Mouse (Mus musculus) ES-Bruce4 (cell line): Measurements from ENCODE around the gene Herc2. TPM values are rescaled to one million over a fixed set of nuclear protein-coding genes. Genes with fewer than 3 reads are reported as not detected.

Source experiments
- H3K27ac ChIP-seq: 2 replicates; pipeline ENCODE4 v1.5.1; 2012; ENCODE audit warnings: low read length, inconsistent platforms; ENCODE audit not compliant: insufficient read depth
- H3K27me3 ChIP-seq: 2 replicates; pipeline ENCODE4 v1.6.1; 2012; ENCODE audit warnings: mild to moderate bottlenecking, low read length, inconsistent platforms; ENCODE audit not compliant: control insufficient read depth, poor library complexity, insufficient read depth, severe bottlenecking
- H3K36me3 ChIP-seq: 2 replicates; pipeline ENCODE4 v1.6.1; 2012; ENCODE audit warnings: inconsistent platforms, mild to moderate bottlenecking, low read length, moderate library complexity; ENCODE audit not compliant: control insufficient read depth, poor library complexity, insufficient read depth, severe bottlenecking
- H3K4me1 ChIP-seq: one replicate; pipeline ENCODE4 v1.8.1; 2011; ENCODE audit warnings: low read length; ENCODE audit not compliant: control insufficient read depth, insufficient read depth
- H3K4me3 ChIP-seq: 2 replicates; pipeline ENCODE4 v1.5.1; 2011; ENCODE audit warnings: low read depth, mild to moderate bottlenecking, low read length
- H3K9ac ChIP-seq: 2 replicates; pipeline ENCODE4 v1.6.1; 2012; ENCODE audit warnings: low read depth, mild to moderate bottlenecking, inconsistent platforms; ENCODE audit not compliant: poor library complexity, severe bottlenecking
- H3K9me3 ChIP-seq: replicated peaks from 2 replicates; pipeline ENCODE4 v1.6.1; 2012; ENCODE audit warnings: mild to moderate bottlenecking, low read length, inconsistent platforms; ENCODE audit not compliant: control insufficient read depth, poor library complexity, insufficient read depth, severe bottlenecking
- CTCF ChIP-seq: IDR thresholded peaks from one replicate; pipeline ENCODE4 v1.8.1; 2011; ENCODE audit warnings: low read depth, low read length
- EP300 ChIP-seq: IDR thresholded peaks from 2 replicates; pipeline ENCODE4 v1.6.1; 2011; ENCODE audit warnings: low read depth, low read length; ENCODE audit not compliant: insufficient read depth
- POLR2A ChIP-seq: IDR thresholded peaks from one replicate; pipeline ENCODE4 v1.8.1; 2011; ENCODE audit warnings: low read length; ENCODE audit not compliant: insufficient read depth
- polyA plus RNA-seq: library from polyadenylated mRNA; stranded (reverse); fragments of >200 nt; gene quantifications from 2 replicates; pipeline ENCODE4 v1.2.4, GENCODE M21; 2011; ENCODE audit warnings: low read depth; ENCODE audit not compliant: missing spikeins, insufficient read depth, insufficient read length

Gene Herc2
- polyA plus RNA-seq, 1 experiment, result 43.4 TPM

GRCm38 (mm10) chr7:56121425-56121824 is 71.4 kb downstream of the Herc2 start:
- H3K27me3 ChIP-seq, result no peaks in the 10 kb centered on the region
- no peak for TF ChIP-seq POLR2A
- no peak for TF ChIP-seq CTCF
- no peak for TF ChIP-seq EP300
- H3K4me3 ChIP-seq, result no peak overlapping the region
- H3K27ac ChIP-seq, result no peak overlapping the region
- H3K9me3 ChIP-seq, result no peaks in the 10 kb centered on the region
- H3K4me1 ChIP-seq, result no peaks in the 10 kb centered on the region
- H3K36me3 ChIP-seq, result no peaks in the 10 kb centered on the region; the same call in 1 of the 2 replicates
- H3K9ac ChIP-seq, result no peak overlapping the region

- no peaks in the 10 kb centered on the region for H3K9me3 ChIP-seq
- H3K36me3 ChIP-seq, result peaks cover 3% of the 10 kb centered on the region; the same call in 1 of the 2 replicates
- no peak overlapping the region for H3K4me3 ChIP-seq
- H3K27me3 ChIP-seq, result no peaks in the 10 kb centered on the region
- H3K9ac ChIP-seq, result no peak overlapping the region
- no peak overlapping the region for H3K27ac ChIP-seq
- no peak for TF ChIP-seq EP300
- TF ChIP-seq CTCF, result no peak
- no peak for TF ChIP-seq POLR2A
- no peaks in the 10 kb centered on the region for H3K4me1 ChIP-seq
These were observed 78.1 kb downstream of the Herc2 start for GRCm38 (mm10) chr7:56128080-56128479.

- Histone ChIP-seq H3K9ac (no peak overlapping the region), H3K36me3 (peaks cover 3% of the 10 kb centered on the region; the same call in 1 of the 2 replicates), H3K4me3 (no peak overlapping the region), H3K27ac (no peak overlapping the region), H3K4me1 (no peaks in the 10 kb centered on the region), H3K9me3 (no peaks in the 10 kb centered on the region), H3K27me3 (no peaks in the 10 kb centered on the region)
- TF ChIP-seq EP300 (no peak), CTCF (no peak), POLR2A (no peak)
These were observed 79.6 kb downstream of the Herc2 start for GRCm38 (mm10) chr7:56129577-56129976.

- H3K4me3 ChIP-seq, result no peak overlapping the region
- peaks cover 8% of the 10 kb centered on the region for H3K36me3 ChIP-seq
- H3K4me1 ChIP-seq, result no peaks in the 10 kb centered on the region
- no peaks in the 10 kb centered on the region for H3K9me3 ChIP-seq
- H3K27me3 ChIP-seq, result no peaks in the 10 kb centered on the region
- no peak overlapping the region for H3K9ac ChIP-seq
- H3K27ac ChIP-seq, result no peak overlapping the region
- TF ChIP-seq EP300 (no peak), CTCF (no peak)
These were observed 81.6 kb downstream of the Herc2 start for GRCm38 (mm10) chr7:56131548-56131947.

GRCm38 (mm10) chr7:56138706-56139105 is 88.7 kb downstream of the Herc2 start:
- Histone ChIP-seq H3K36me3 (peaks cover 6% of the 10 kb centered on the region), H3K27me3 (no peaks in the 10 kb centered on the region), H3K4me1 (no peaks in the 10 kb centered on the region), H3K4me3 (no peak overlapping the region), H3K27ac (no peak overlapping the region), H3K9ac (no peak overlapping the region), H3K9me3 (no peaks in the 10 kb centered on the region)
- no peak for TF ChIP-seq CTCF
- TF ChIP-seq POLR2A, result no peak
- TF ChIP-seq EP300, result no peak

GRCm38 (mm10) chr7:56146424-56146823 is 96.4 kb downstream of the Herc2 start:
- Histone ChIP-seq H3K4me3 (no peak overlapping the region), H3K27ac (no peak overlapping the region), H3K9me3 (no peaks in the 10 kb centered on the region), H3K4me1 (no peaks in the 10 kb centered on the region), H3K36me3 (peaks cover 12% of the 10 kb centered on the region), H3K9ac (no peak overlapping the region), H3K27me3 (no peaks in the 10 kb centered on the region)
- TF ChIP-seq POLR2A (no peak), EP300 (no peak), CTCF (no peak)
